Comparison of ENCODE assay signal across 9 mouse cellular contexts in genomic region chr1:161039741-161040425, GRCm38 (mm10). TPM values are rescaled to one million over a fixed set of nuclear protein-coding genes. Genes with fewer than 3 reads are reported as not detected.
DNase-seq lines count a peak whose midpoint lies in the region; ATAC-seq and TF ChIP-seq lines count a peak whose summit lies in the region.
"Had no signal": no experiment of that assay in that cellular context is flagged by ENCODE, and none has a peak within 500 bp of the region (broad histone marks: within the 10 kb centered on the region; RNA-seq: fewer than 3 reads in every experiment).

No protein-coding gene starts in this region.

- TF ChIP-seq EP300 in liver, embryonic 14.5 days (IDR thresholded peaks at IDR 0.05; ENCODE audit: low read depth), result no peak

- H3K36me3 ChIP-seq in heart, embryonic 15.5 days, result peaks cover 41% of the 10 kb centered on the region
- H3K36me3 ChIP-seq in liver, embryonic 14.5 days (replicated peaks; ENCODE audit: control insufficient read depth, insufficient read depth, low read depth), result peaks cover 41% of the 10 kb centered on the region

- no peaks in the 10 kb centered on the region for H3K27me3 ChIP-seq in heart, embryonic 15.5 days
- no peaks in the 10 kb centered on the region for H3K27me3 ChIP-seq in liver, embryonic 14.5 days (ENCODE audit: control insufficient read depth, insufficient read depth, low read length)

- DNase-seq in cerebellum, postnatal 10 days, result peak; percentile 6 to 16
- no peak for DNase-seq in cerebellum, postnatal 14 days
- peak; percentile 74 for DNase-seq in NIH3T3 (ENCODE audit: low read depth)
- DNase-seq in liver, embryonic 14.5 days (ENCODE audit: low read depth in 3 of 3, low spot score in 3 of 3), result no peak
- peak; percentile 70 for DNase-seq in yolk sac, embryonic 10.5 days (ENCODE audit: low spot score)
- DNase-seq in right cerebral cortex, postnatal 14 days, result no peak
- DNase-seq in urinary bladder, postnatal 10 days (ENCODE audit: low spot score), result no peak

- H3K4me1 ChIP-seq in heart, embryonic 15.5 days (replicated peaks), result peaks cover 19% of the 10 kb centered on the region
- H3K4me1 ChIP-seq in liver, embryonic 14.5 days (replicated peaks; ENCODE audit: control insufficient read depth in 2 of 2, insufficient read depth in 2 of 2, low read length in 1 of 2), result peaks cover 0 to 2% of the 10 kb centered on the region in 2 experiments; a peak in 1 of 4 replicates

- no peak overlapping the region for H3K9ac ChIP-seq in heart, embryonic 15.5 days
- 0 out of 2 replicates have a peak overlapping the region, but pooled peaks have one; percentile 9 for H3K9ac ChIP-seq in liver, embryonic 14.5 days (replicated peaks)

- H3K4me2 ChIP-seq in heart, embryonic 15.5 days, result no peak overlapping the region
- no peak overlapping the region for H3K4me2 ChIP-seq in liver, embryonic 14.5 days (ENCODE audit: low read depth)

- H3K4me3 ChIP-seq in heart, embryonic 15.5 days, result no peak overlapping the region
- no peak overlapping the region for H3K4me3 ChIP-seq in liver, embryonic 14.5 days (ENCODE audit: insufficient read depth in 1 of 2, low read depth in 2 of 2, low read length in 2 of 2)
- H3K4me3 ChIP-seq: left cerebral cortex, adult 2 months had no signal

- no peak for ATAC-seq in heart, embryonic 15.5 days (replicated peaks; ENCODE audit: insufficient number of reproducible peaks, insufficient read depth, low FRiP score, low read depth)
- ATAC-seq in liver, embryonic 14.5 days (ENCODE audit: insufficient read depth), result peak; percentile 55

- H3K9me3 ChIP-seq in heart, embryonic 15.5 days (replicated peaks), result no peaks in the 10 kb centered on the region
- no peaks in the 10 kb centered on the region for H3K9me3 ChIP-seq in liver, embryonic 14.5 days (ENCODE audit: control insufficient read depth, low read length)

- peak overlapping the region; percentile 40 for H3K27ac ChIP-seq in heart, embryonic 15.5 days
- peak overlapping the region; percentile 64 for H3K27ac ChIP-seq in liver, embryonic 14.5 days
- H3K27ac ChIP-seq: left cerebral cortex, adult 2 months had no signal

- 23% methylated on average over 3 of the region's 3 CpGs for WGBS in heart, embryonic 15.5 days
- WGBS in liver, embryonic 14.5 days (ENCODE audit: insufficient replicate concordance), result 5% methylated on average over 3 of the region's 3 CpGs

- no peak for TF ChIP-seq CTCF in liver, embryonic 14.5 days (IDR thresholded peaks at IDR 0.05; ENCODE audit: low read depth)

RNA-seq across cellular contexts. Expression of gene Zbtb37, which starts 5.2 kb away (rescaled TPM):
- 6.4 and 7.4 TPM in 2 replicates for polyA plus RNA-seq in heart, embryonic 15.5 days (2015; fragmentation: Nextera tagmentation; extraction: Ambion mirVana)
- polyA plus RNA-seq in liver, embryonic 14.5 days (2012; rRNA removed), result 0.49 and 0.73 TPM in 2 replicates
- 1.8 TPM in 2 replicates for polyA plus RNA-seq in liver, embryonic 14.5 days (2014; fragmentation: Nextera tagmentation; extraction: Ambion mirVana)

RNA-seq across cellular contexts. Expression of gene Dars2, which starts 30.6 kb away (rescaled TPM):
- polyA plus RNA-seq in heart, embryonic 15.5 days (2015; fragmentation: Nextera tagmentation; extraction: Ambion mirVana), result 26.6 and 28.1 TPM in 2 replicates
- 14.6 and 18.2 TPM in 2 replicates for polyA plus RNA-seq in liver, embryonic 14.5 days (2012; rRNA removed)
- 37.2 and 37.7 TPM in 2 replicates for polyA plus RNA-seq in liver, embryonic 14.5 days (2014; fragmentation: Nextera tagmentation; extraction: Ambion mirVana)

RNA-seq across cellular contexts. Expression of gene Cenpl, which starts 30.6 kb away (rescaled TPM):
- 18.4 and 20.5 TPM in 2 replicates for polyA plus RNA-seq in heart, embryonic 15.5 days (2015; fragmentation: Nextera tagmentation; extraction: Ambion mirVana)
- polyA plus RNA-seq in liver, embryonic 14.5 days (2012; rRNA removed), result 8.7 and 14.5 TPM in 2 replicates
- polyA plus RNA-seq in liver, embryonic 14.5 days (2014; fragmentation: Nextera tagmentation; extraction: Ambion mirVana), result 36.5 and 39.0 TPM in 2 replicates

Comparison
In these comparisons a context has a peak if more than half of its experiments do, and no peak if none do; other contexts are left out.
1. DNase-seq: peak in cerebellum, postnatal 10 days (2 of 2), NIH3T3 (single experiment) and yolk sac, embryonic 10.5 days (single experiment); none in cerebellum, postnatal 14 days (0 of 2), liver, embryonic 14.5 days (0 of 3), right cerebral cortex, postnatal 14 days (single experiment) and urinary bladder, postnatal 10 days (single experiment).